Mouse (Mus musculus) testis, adult 2 months (tissue): ENCODE measurements at regions not wholly inside any gene's neighbourhood (a gene's known extent, or its start where the extent isn't known, plus 50 kb on each side); places are given as distances from the start of the nearest gene placed in this dataset.

Source experiments
- H3K27ac ChIP-seq: fragments of 200-500 bp; 2 replicates; pipeline ENCODE4 v1.5.1; 2012; ENCODE audit warnings: low read depth, low read length; ENCODE audit not compliant: control insufficient read depth, insufficient read depth
- H3K27me3 ChIP-seq: fragments of 200-500 bp; 2 replicates; pipeline ENCODE4 v1.6.1; 2012; ENCODE audit warnings: mild to moderate bottlenecking, low read length, moderate library complexity; ENCODE audit not compliant: control insufficient read depth, insufficient read depth
- H3K36me3 ChIP-seq: fragments of 200-500 bp; 2 replicates; pipeline ENCODE4 v1.6.1; 2012; ENCODE audit warnings: mild to moderate bottlenecking, low read length; ENCODE audit not compliant: control insufficient read depth, insufficient read depth
- H3K4me1 ChIP-seq: fragments of 200-500 bp; 2 replicates; pipeline ENCODE4 v1.6.1; 2012; ENCODE audit warnings: low read length; ENCODE audit not compliant: control insufficient read depth, insufficient read depth
- H3K4me3 ChIP-seq: fragments of 200-500 bp; 2 replicates; pipeline ENCODE4 v1.5.1; 2012; ENCODE audit warnings: low read depth, mild to moderate bottlenecking, low read length, moderate library complexity, mixed read lengths; ENCODE audit not compliant: control insufficient read depth
- CTCF ChIP-seq: fragments of 200-500 bp; IDR thresholded peaks from 2 replicates; pipeline ENCODE4 v1.5.1; 2012; ENCODE audit warnings: low read depth, mild to moderate bottlenecking, inconsistent platforms, low read length, moderate library complexity; ENCODE audit not compliant: control insufficient read depth, insufficient read depth, insufficient replicate concordance
- POLR2A ChIP-seq: fragments of 200-500 bp; IDR thresholded peaks from 2 replicates; pipeline ENCODE4 v1.6.1; 2012; ENCODE audit warnings: low read depth, mild to moderate bottlenecking, inconsistent platforms, low read length, moderate library complexity; ENCODE audit not compliant: control insufficient read depth

GRCm38 (mm10) chr14:80901346-80901745 lies 917.5 kb downstream of the Olfm4 start:
- H3K4me3 ChIP-seq: no peak overlapping the region
- H3K27ac ChIP-seq: no peak overlapping the region
- H3K36me3 ChIP-seq: no peaks in the 10 kb centered on the region
- H3K4me1 ChIP-seq: no peaks in the 10 kb centered on the region
- H3K27me3 ChIP-seq: no peaks in the 10 kb centered on the region
- TF ChIP-seq POLR2A (no peak), CTCF (no peak)

GRCm38 (mm10) chr14:80901759-80902163 lies 917.9 kb downstream of the Olfm4 start:
- no peaks in the 10 kb centered on the region for H3K36me3 ChIP-seq
- H3K27ac ChIP-seq: no peak overlapping the region
- no peaks in the 10 kb centered on the region for H3K27me3 ChIP-seq
- TF ChIP-seq CTCF: no peak
- no peak overlapping the region for H3K4me3 ChIP-seq
- H3K4me1 ChIP-seq: no peaks in the 10 kb centered on the region

- Histone ChIP-seq H3K4me1 (no peaks in the 10 kb centered on the region), H3K27me3 (no peaks in the 10 kb centered on the region), H3K27ac (no peak overlapping the region), H3K36me3 (no peaks in the 10 kb centered on the region), H3K4me3 (no peak overlapping the region)
- TF ChIP-seq CTCF (no peak), POLR2A (no peak)
These were observed 932.1 kb downstream of the Olfm4 start for GRCm38 (mm10) chr14:80916031-80916430.

- no peaks in the 10 kb centered on the region for H3K36me3 ChIP-seq
- H3K27ac ChIP-seq: no peak overlapping the region
- no peak for TF ChIP-seq POLR2A
- TF ChIP-seq CTCF: no peak
- no peaks in the 10 kb centered on the region for H3K4me1 ChIP-seq
- no peaks in the 10 kb centered on the region for H3K27me3 ChIP-seq
- H3K4me3 ChIP-seq: no peak overlapping the region
These were observed 939.9 kb downstream of the Olfm4 start for GRCm38 (mm10) chr14:80923732-80924131.

GRCm38 (mm10) chr14:80959966-80960365 lies 976.1 kb downstream of the Olfm4 start:
- no peak overlapping the region for H3K27ac ChIP-seq
- no peaks in the 10 kb centered on the region for H3K36me3 ChIP-seq
- H3K27me3 ChIP-seq: no peaks in the 10 kb centered on the region
- H3K4me1 ChIP-seq: no peaks in the 10 kb centered on the region
- TF ChIP-seq POLR2A (no peak), CTCF (no peak)
- H3K4me3 ChIP-seq: no peak overlapping the region

GRCm38 (mm10) chr14:80975795-80976194 lies 991.9 kb downstream of the Olfm4 start:
- Histone ChIP-seq H3K36me3 (no peaks in the 10 kb centered on the region), H3K27ac (no peak overlapping the region), H3K4me1 (no peaks in the 10 kb centered on the region), H3K27me3 (no peaks in the 10 kb centered on the region), H3K4me3 (no peak overlapping the region)
- TF ChIP-seq CTCF (no peak), POLR2A (no peak)

GRCm38 (mm10) chr14:80976662-80977061 lies 992.8 kb downstream of the Olfm4 start:
- no peaks in the 10 kb centered on the region for H3K27me3 ChIP-seq
- TF ChIP-seq CTCF: no peak
- no peak for TF ChIP-seq POLR2A
- H3K36me3 ChIP-seq: no peaks in the 10 kb centered on the region
- no peaks in the 10 kb centered on the region for H3K4me1 ChIP-seq
- no peak overlapping the region for H3K27ac ChIP-seq
- H3K4me3 ChIP-seq: no peak overlapping the region

- H3K36me3 ChIP-seq: no peaks in the 10 kb centered on the region
- no peak overlapping the region for H3K27ac ChIP-seq
- TF ChIP-seq POLR2A (no peak), CTCF (no peak)
- no peaks in the 10 kb centered on the region for H3K4me1 ChIP-seq
- H3K4me3 ChIP-seq: no peak overlapping the region
- H3K27me3 ChIP-seq: no peaks in the 10 kb centered on the region
These were observed 995.6 kb downstream of the Olfm4 start for GRCm38 (mm10) chr14:80979475-80979874.
